Mouse (Mus musculus) forebrain, embryonic 15.5 days (tissue): Measurements from ENCODE around the gene Mitf. TPM values are rescaled to one million over a fixed set of nuclear protein-coding genes. Genes with fewer than 3 reads are reported as not detected.

Experiments used
- ATAC-seq: fragments of 200-750 bp; cut with Nextera tagmentation; replicated peaks from 2 replicates; pipeline ENCODE4 v1.8.0; 2017; ENCODE audit warnings: mild to moderate bottlenecking, moderate TSS enrichment, moderate library complexity
- H3K27ac ChIP-seq: fragments of 300-500 bp; sonication (generic); replicated peaks from 2 replicates; pipeline ENCODE4 v1.5.1; 2015; ENCODE audit warnings: mild to moderate bottlenecking, inconsistent platforms
- H3K27me3 ChIP-seq: fragments of 300-500 bp; sonication (generic); 2 replicates; pipeline ENCODE4 v1.6.1; 2015; ENCODE audit warnings: inconsistent platforms
- H3K36me3 ChIP-seq: fragments of 300-500 bp; sonication (generic); 2 replicates; pipeline ENCODE4 v1.6.1; 2015; ENCODE audit warnings: mild to moderate bottlenecking, inconsistent platforms
- H3K4me1 ChIP-seq: fragments of 300-500 bp; sonication (generic); 2 replicates; pipeline ENCODE4 v1.6.1; 2015; ENCODE audit warnings: inconsistent platforms
- H3K4me2 ChIP-seq: fragments of 300-500 bp; sonication (generic); replicated peaks from 2 replicates; pipeline ENCODE4 v1.6.1; 2015; ENCODE audit warnings: mild to moderate bottlenecking, inconsistent platforms
- H3K4me3 ChIP-seq: fragments of 300-500 bp; sonication (generic); 2 replicates; pipeline ENCODE4 v1.5.1; 2015; ENCODE audit warnings: mild to moderate bottlenecking, inconsistent platforms
- H3K9ac ChIP-seq: fragments of 300-500 bp; sonication (generic); replicated peaks from 2 replicates; pipeline ENCODE4 v1.6.1; 2015; ENCODE audit warnings: mild to moderate bottlenecking, inconsistent platforms
- H3K9me3 ChIP-seq: fragments of 300-500 bp; sonication (generic); 2 replicates; pipeline ENCODE4 v1.6.1; 2016; ENCODE audit warnings: inconsistent platforms
- WGBS: fragments of 180-500 bp; shearing (Covaris S2); methylation state at CpG from one replicate; pipeline ENCODE4 v1.1.7; 2015; ENCODE audit warnings: mixed read lengths; 5-methylcytosine and 5-hydroxymethylcytosine counted together
- polyA plus RNA-seq: library from polyadenylated mRNA; unstranded; fragments of >200 nt; fragmentation: Nextera tagmentation; extraction: Ambion mirVana; gene quantifications from 2 replicates; pipeline ENCODE4 v1.2.1, GENCODE M21; 2015

Gene Mitf
- polyA plus RNA-seq, 1 experiment from 2014 or later, result 1.9 TPM

- H3K27ac ChIP-seq, result no peak overlapping the region
- no peaks in the 10 kb centered on the region for H3K4me1 ChIP-seq
- no peaks in the 10 kb centered on the region for H3K36me3 ChIP-seq
- 93% methylated on average over 7 of the region's 7 CpGs for WGBS
- H3K9ac ChIP-seq, result no peak overlapping the region
- no peaks in the 10 kb centered on the region for H3K9me3 ChIP-seq
- H3K4me3 ChIP-seq, result no peak overlapping the region
- ATAC-seq, result no peak
- H3K27me3 ChIP-seq, result no peaks in the 10 kb centered on the region
- H3K4me2 ChIP-seq, result no peak overlapping the region
Measured at GRCm38 (mm10) chr6:97866575-97866974, 59.7 kb downstream of the Mitf start.

GRCm38 (mm10) chr6:97868005-97868404, 61.2 kb downstream of the Mitf start:
- Histone ChIP-seq H3K27ac (no peak overlapping the region), H3K4me3 (no peak overlapping the region), H3K36me3 (no peaks in the 10 kb centered on the region), H3K27me3 (no peaks in the 10 kb centered on the region), H3K4me1 (no peaks in the 10 kb centered on the region), H3K4me2 (no peak overlapping the region), H3K9ac (no peak overlapping the region), H3K9me3 (no peaks in the 10 kb centered on the region)
- ATAC-seq, result no peak
- WGBS, result 75% methylated on average over 1 of the region's 1 CpGs

- Histone ChIP-seq H3K9ac (no peak overlapping the region), H3K4me3 (no peak overlapping the region), H3K4me1 (no peaks in the 10 kb centered on the region), H3K27ac (no peak overlapping the region), H3K4me2 (no peak overlapping the region), H3K27me3 (no peaks in the 10 kb centered on the region), H3K36me3 (no peaks in the 10 kb centered on the region), H3K9me3 (no peaks in the 10 kb centered on the region)
- 90% methylated on average over 4 of the region's 4 CpGs for WGBS
- ATAC-seq, result no peak
Measured at GRCm38 (mm10) chr6:97869953-97870352, 63.1 kb downstream of the Mitf start.

DNA sequence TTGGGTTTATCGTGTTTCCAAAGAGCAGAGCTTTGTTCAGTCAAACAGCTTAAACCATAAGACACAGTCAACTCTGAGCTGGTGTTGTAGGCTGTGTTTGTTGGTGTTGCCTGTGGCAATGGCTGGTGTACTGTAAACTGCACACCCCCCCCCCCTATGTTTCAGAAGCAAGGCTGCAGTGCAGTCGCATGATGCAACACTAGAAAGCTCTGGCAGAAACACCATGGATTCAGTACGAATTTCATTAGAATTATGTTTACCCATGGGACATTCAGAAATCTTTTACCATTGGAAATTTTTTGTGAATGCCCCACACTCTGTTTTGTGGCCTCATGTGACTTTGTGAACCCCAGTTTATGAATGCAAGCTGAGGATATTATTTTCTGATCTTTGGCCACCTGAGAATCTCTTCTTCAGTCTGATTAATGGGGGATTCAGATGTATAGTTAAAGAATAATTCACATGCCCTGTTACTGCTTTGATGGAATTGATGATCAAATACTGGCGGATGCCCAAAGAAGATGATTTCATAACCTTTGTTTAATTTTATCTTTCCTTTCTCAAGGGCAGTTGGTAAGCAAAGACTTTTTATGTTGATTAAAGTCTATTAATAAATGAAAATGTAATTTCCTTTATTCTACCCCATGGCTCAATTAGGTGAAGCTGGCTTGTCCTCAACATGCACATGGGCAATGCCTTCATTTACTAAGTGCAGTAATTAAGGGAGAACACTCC, 64.6 kb downstream of the Mitf start:
- Histone ChIP-seq H3K4me1 (no peaks in the 10 kb centered on the region), H3K36me3 (no peaks in the 10 kb centered on the region), H3K9ac (no peak overlapping the region), H3K27me3 (no peaks in the 10 kb centered on the region), H3K4me3 (no peak overlapping the region), H3K4me2 (no peak overlapping the region), H3K9me3 (no peaks in the 10 kb centered on the region), H3K27ac (no peak overlapping the region)
- WGBS, result 83% methylated on average over 4 of the region's 4 CpGs
- ATAC-seq, result no peak

GRCm38 (mm10) chr6:97873102-97873501, 66.2 kb downstream of the Mitf start:
- 93% methylated on average over 2 of the region's 2 CpGs for WGBS
- H3K27me3 ChIP-seq, result no peaks in the 10 kb centered on the region
- H3K4me2 ChIP-seq, result no peak overlapping the region
- H3K4me1 ChIP-seq, result no peaks in the 10 kb centered on the region
- H3K9ac ChIP-seq, result no peak overlapping the region
- no peak overlapping the region for H3K27ac ChIP-seq
- ATAC-seq, result no peak
- H3K9me3 ChIP-seq, result no peaks in the 10 kb centered on the region
- no peaks in the 10 kb centered on the region for H3K36me3 ChIP-seq
- no peak overlapping the region for H3K4me3 ChIP-seq

GRCm38 (mm10) chr6:97876990-97877389, 70.1 kb downstream of the Mitf start:
- ATAC-seq, result no peak
- H3K27ac ChIP-seq, result no peak overlapping the region

GRCm38 (mm10) chr6:97877492-97877891, 70.6 kb downstream of the Mitf start:
- H3K27ac ChIP-seq, result no peak overlapping the region

More at GRCm38 (mm10) chr6:97876990-97877389, 70.1 kb downstream of the Mitf start:
- no peak overlapping the region for H3K9ac ChIP-seq
- no peaks in the 10 kb centered on the region for H3K27me3 ChIP-seq
- no peak overlapping the region for H3K4me3 ChIP-seq
- 86% methylated on average over 2 of the region's 2 CpGs for WGBS
- H3K4me2 ChIP-seq, result no peak overlapping the region
- no peaks in the 10 kb centered on the region for H3K9me3 ChIP-seq
- no peaks in the 10 kb centered on the region for H3K36me3 ChIP-seq
- no peaks in the 10 kb centered on the region for H3K4me1 ChIP-seq

DNA sequence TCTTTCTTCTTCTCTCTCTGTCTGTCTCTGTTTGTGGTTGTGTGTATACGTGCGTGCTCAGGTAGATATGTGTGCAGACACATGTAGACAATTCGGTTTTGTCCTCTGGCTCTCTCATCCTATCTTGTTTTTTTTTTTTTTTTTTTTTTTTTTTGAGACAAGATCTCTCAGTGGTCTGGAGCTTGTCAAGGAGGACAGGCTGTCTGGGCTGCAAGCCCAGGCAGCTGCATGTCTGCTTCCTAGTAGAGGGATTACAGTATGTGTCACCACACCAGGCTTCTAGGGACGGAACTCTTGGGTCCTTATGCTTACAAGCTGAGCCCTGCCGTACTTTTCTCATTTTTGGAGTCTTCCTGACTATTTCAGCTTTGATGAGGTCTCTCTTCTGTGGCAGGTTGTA, 73.5 kb downstream of the Mitf start:
- H3K9ac ChIP-seq, result no peak overlapping the region
- no peak for ATAC-seq
- H3K4me3 ChIP-seq, result no peak overlapping the region
- H3K4me2 ChIP-seq, result no peak overlapping the region
- 0 out of 2 replicates have a peak, but pooled peaks cover 7% of the 10 kb centered on the region for H3K4me1 ChIP-seq
- H3K36me3 ChIP-seq, result no peaks in the 10 kb centered on the region
- 87% methylated on average over 5 of the region's 5 CpGs for WGBS
- no peaks in the 10 kb centered on the region for H3K27me3 ChIP-seq
- no peak overlapping the region for H3K27ac ChIP-seq
- no peaks in the 10 kb centered on the region for H3K9me3 ChIP-seq

More at GRCm38 (mm10) chr6:97877492-97877891, 70.6 kb downstream of the Mitf start:
- Histone ChIP-seq H3K4me3 (no peak overlapping the region), H3K36me3 (no peaks in the 10 kb centered on the region), H3K4me1 (no peaks in the 10 kb centered on the region), H3K9ac (no peak overlapping the region), H3K4me2 (no peak overlapping the region), H3K9me3 (no peaks in the 10 kb centered on the region), H3K27me3 (no peaks in the 10 kb centered on the region)
- ATAC-seq, result no peak
- WGBS, result 73% methylated on average over 6 of the region's 6 CpGs

DNA sequence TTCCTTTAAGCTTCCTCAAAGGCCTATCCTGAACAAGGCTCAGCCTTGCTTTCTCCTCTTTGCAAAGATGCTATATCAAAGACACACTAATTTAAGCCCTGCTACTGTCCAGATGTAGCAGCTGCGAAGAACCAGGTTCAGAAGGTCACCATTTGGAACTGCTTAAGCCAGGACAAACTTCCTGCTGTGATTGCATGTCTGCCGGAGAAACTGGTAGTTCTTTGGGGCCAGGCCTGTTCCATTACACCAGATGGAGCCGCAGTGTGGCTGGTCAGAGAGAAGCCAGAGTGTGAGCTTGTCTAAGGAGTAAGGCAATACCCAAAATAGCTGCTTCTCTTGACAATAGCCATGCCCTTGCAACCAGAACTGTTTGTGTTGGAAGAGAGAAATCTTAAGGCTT, 75.1 kb downstream of the Mitf start:
- 0 out of 2 replicates have a peak, but pooled peaks cover 7% of the 10 kb centered on the region for H3K4me1 ChIP-seq
- no peaks in the 10 kb centered on the region for H3K9me3 ChIP-seq
- no peak for ATAC-seq
- H3K4me3 ChIP-seq, result no peak overlapping the region
- H3K4me2 ChIP-seq, result no peak overlapping the region
- H3K36me3 ChIP-seq, result no peaks in the 10 kb centered on the region
- no peak overlapping the region for H3K27ac ChIP-seq
- 56% methylated on average over 3 of the region's 3 CpGs for WGBS
- H3K27me3 ChIP-seq, result no peaks in the 10 kb centered on the region
- no peak overlapping the region for H3K9ac ChIP-seq

DNA sequence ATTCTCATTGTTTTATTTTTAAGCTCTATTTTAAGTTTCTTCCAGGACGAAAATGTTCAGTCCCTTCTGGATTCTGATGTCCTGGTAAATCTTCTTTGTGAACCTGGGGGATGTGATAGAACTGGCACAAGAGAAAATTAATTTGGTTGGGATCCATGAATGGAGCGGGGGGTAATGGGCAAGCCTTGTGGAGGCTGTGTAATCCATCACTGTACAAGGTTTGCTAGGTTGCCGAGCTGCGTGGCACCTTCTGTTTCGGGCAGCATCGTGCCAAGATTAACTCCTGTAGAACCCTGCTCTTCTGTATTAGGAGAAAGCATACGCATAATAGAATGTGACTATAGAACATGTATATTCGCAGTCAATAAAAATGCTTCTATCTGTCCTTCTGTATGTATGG, 76.1 kb downstream of the Mitf start:
- no peak for ATAC-seq
- no peak overlapping the region for H3K9ac ChIP-seq
- H3K27me3 ChIP-seq, result no peaks in the 10 kb centered on the region
- 74% methylated on average over 8 of the region's 8 CpGs for WGBS
- no peak overlapping the region for H3K4me2 ChIP-seq
- no peak overlapping the region for H3K4me3 ChIP-seq
- no peaks in the 10 kb centered on the region for H3K9me3 ChIP-seq
- H3K4me1 ChIP-seq, result 0 out of 2 replicates have a peak, but pooled peaks cover 7% of the 10 kb centered on the region
- no peak overlapping the region for H3K27ac ChIP-seq
- H3K36me3 ChIP-seq, result no peaks in the 10 kb centered on the region

DNA sequence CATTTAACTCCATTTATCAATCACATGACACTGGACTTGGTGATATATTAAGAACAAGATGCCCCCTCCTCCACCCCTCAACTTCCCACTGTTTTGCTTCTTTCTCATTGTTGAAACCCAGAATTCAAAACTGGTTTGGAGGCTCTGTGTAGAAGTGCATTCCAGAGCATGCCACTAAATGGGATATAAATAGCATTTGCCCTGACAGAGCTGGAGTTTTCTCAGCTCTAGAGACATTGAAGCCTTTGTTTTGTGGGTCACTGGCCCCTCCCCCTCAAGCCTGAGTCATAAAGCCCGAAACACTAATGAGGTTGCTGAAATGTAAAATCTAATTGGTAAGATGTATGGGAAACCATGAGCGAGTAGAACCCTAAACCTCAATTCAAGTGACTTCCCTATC, 76.6 kb downstream of the Mitf start:
- H3K4me1 ChIP-seq, result 0 out of 2 replicates have a peak, but pooled peaks cover 7% of the 10 kb centered on the region
- no peaks in the 10 kb centered on the region for H3K36me3 ChIP-seq
- H3K27me3 ChIP-seq, result no peaks in the 10 kb centered on the region
- no peak overlapping the region for H3K27ac ChIP-seq
- 14% methylated on average over 2 of the region's 2 CpGs for WGBS
- no peak overlapping the region for H3K9ac ChIP-seq
- H3K4me2 ChIP-seq, result no peak overlapping the region
- no peak for ATAC-seq
- H3K9me3 ChIP-seq, result no peaks in the 10 kb centered on the region
- H3K4me3 ChIP-seq, result no peak overlapping the region

- H3K27me3 ChIP-seq, result no peaks in the 10 kb centered on the region
- no peak overlapping the region for H3K4me3 ChIP-seq
- H3K9ac ChIP-seq, result no peak overlapping the region
- WGBS, result 93% methylated on average over 4 of the region's 4 CpGs
- H3K36me3 ChIP-seq, result no peaks in the 10 kb centered on the region
- no peak overlapping the region for H3K27ac ChIP-seq
- 0 out of 2 replicates have a peak, but pooled peaks cover 7% of the 10 kb centered on the region for H3K4me1 ChIP-seq
- no peaks in the 10 kb centered on the region for H3K9me3 ChIP-seq
- ATAC-seq, result no peak
- H3K4me2 ChIP-seq, result no peak overlapping the region
Measured at GRCm38 (mm10) chr6:97884971-97885370, 78.1 kb downstream of the Mitf start.

- 82% methylated on average over 3 of the region's 3 CpGs for WGBS
Measured at GRCm38 (mm10) chr6:97885606-97886005, 78.8 kb downstream of the Mitf start.

More at GRCm38 (mm10) chr6:97885606-97886005, 78.8 kb downstream of the Mitf start:
- Histone ChIP-seq H3K4me1 (0 out of 2 replicates have a peak, but pooled peaks cover 7% of the 10 kb centered on the region), H3K36me3 (no peaks in the 10 kb centered on the region), H3K9me3 (no peaks in the 10 kb centered on the region), H3K4me3 (no peak overlapping the region), H3K27ac (no peak overlapping the region), H3K4me2 (no peak overlapping the region), H3K27me3 (no peaks in the 10 kb centered on the region), H3K9ac (no peak overlapping the region)
- ATAC-seq, result no peak
